ENCODE assay signal across 12 mouse cellular contexts in the genomic region with DNA sequence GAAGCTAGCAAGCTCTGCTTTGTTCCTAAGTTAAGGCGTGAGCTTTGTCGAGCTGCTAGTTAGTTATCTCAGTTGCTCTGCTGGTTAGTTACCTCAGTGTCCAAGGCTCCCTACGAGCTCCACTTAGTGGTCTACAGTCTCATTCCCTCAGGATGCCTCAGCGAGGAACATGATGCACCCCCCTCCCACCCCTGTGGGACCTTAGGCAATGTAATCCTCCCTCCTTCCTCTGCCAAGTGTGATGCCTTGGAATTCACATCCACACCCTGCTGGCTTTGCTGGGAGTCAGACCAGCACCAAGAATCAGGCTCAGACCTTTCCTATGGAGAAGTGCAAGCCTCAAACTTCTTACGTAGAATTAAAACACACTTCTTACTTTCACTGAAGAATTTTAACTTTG.
DNase-seq lines count a peak whose midpoint lies in the region; ATAC-seq and TF ChIP-seq lines count a peak whose summit lies in the region.
"Had no signal": no experiment of that assay in that cellular context is flagged by ENCODE, and none has a peak within 500 bp of the region (broad histone marks: within the 10 kb centered on the region; RNA-seq: fewer than 3 reads in every experiment).

No protein-coding gene starts in this region.

- no peaks in the 10 kb centered on the region for H3K9me3 ChIP-seq in hindbrain, embryonic 10.5 days
- no peaks in the 10 kb centered on the region for H3K9me3 ChIP-seq in hindbrain, embryonic 11.5 days (ENCODE audit: control insufficient read depth, low read length)
- peaks cover 10% of the 10 kb centered on the region for H3K9me3 ChIP-seq in heart, embryonic 13.5 days
- H3K9me3 ChIP-seq in stomach, postnatal 0 days (ENCODE audit: control insufficient read depth, low read length): no peaks in the 10 kb centered on the region
- no peaks in the 10 kb centered on the region for H3K9me3 ChIP-seq in midbrain, embryonic 16.5 days (replicated peaks; ENCODE audit: control insufficient read depth, low read length, poor library complexity, severe bottlenecking)
- H3K9me3 ChIP-seq: forebrain, embryonic 13.5 days had no signal

- H3K27ac ChIP-seq in hindbrain, embryonic 10.5 days: 0 out of 2 replicates have a peak overlapping the region, but pooled peaks have one; percentile 29
- no peak overlapping the region for H3K27ac ChIP-seq in hindbrain, embryonic 11.5 days (ENCODE audit: low read depth, low read length)
- H3K27ac ChIP-seq in thymus, adult 2 months (ENCODE audit: control insufficient read depth, insufficient read depth, low read length): peak overlapping the region; percentile 27; the same call in 1 of the 2 replicates
- H3K27ac ChIP-seq in heart, embryonic 13.5 days (replicated peaks): peak overlapping the region; percentile 33
- H3K27ac ChIP-seq in stomach, postnatal 0 days (replicated peaks): 0 out of 2 replicates have a peak overlapping the region, but pooled peaks have one; percentile 49
- no peak overlapping the region for H3K27ac ChIP-seq in midbrain, embryonic 16.5 days (ENCODE audit: low read length)
- H3K27ac ChIP-seq: forebrain, embryonic 13.5 days; hindbrain, embryonic 14.5 days; macrophage had no signal

- no peak for TF ChIP-seq EP300 in stomach, postnatal 0 days (optimal IDR thresholded peaks at IDR 0.05)

- WGBS in hindbrain, embryonic 10.5 days: 74% methylated on average over 5 of the region's 5 CpGs
- 76% methylated on average over 5 of the region's 5 CpGs for WGBS in hindbrain, embryonic 11.5 days
- 84% methylated on average over 5 of the region's 5 CpGs for WGBS in thymus, adult 2 months
- WGBS in heart, embryonic 13.5 days: 41% methylated on average over 5 of the region's 5 CpGs
- WGBS in stomach, postnatal 0 days: 52% methylated on average over 5 of the region's 5 CpGs
- 79% methylated on average over 5 of the region's 5 CpGs for WGBS in midbrain, embryonic 16.5 days

- H3K4me2 ChIP-seq in hindbrain, embryonic 11.5 days (replicated peaks; ENCODE audit: low read depth, low read length): no peak overlapping the region
- no peak overlapping the region for H3K4me2 ChIP-seq in heart, embryonic 13.5 days
- H3K4me2 ChIP-seq in stomach, postnatal 0 days (replicated peaks; ENCODE audit: low read depth): no peak overlapping the region
- H3K4me2 ChIP-seq in midbrain, embryonic 16.5 days (ENCODE audit: low read length): no peak overlapping the region
- H3K4me2 ChIP-seq: forebrain, embryonic 13.5 days; hindbrain, embryonic 14.5 days; limb, embryonic 12.5 days had no signal

- H3K27me3 ChIP-seq in hindbrain, embryonic 10.5 days (ENCODE audit: insufficient read depth, poor library complexity, severe bottlenecking): no peaks in the 10 kb centered on the region
- no peaks in the 10 kb centered on the region for H3K27me3 ChIP-seq in hindbrain, embryonic 11.5 days (ENCODE audit: control insufficient read depth, insufficient read depth, low read length)
- no peaks in the 10 kb centered on the region for H3K27me3 ChIP-seq in thymus, adult 2 months (ENCODE audit: control insufficient read depth, insufficient read depth, low read length)
- H3K27me3 ChIP-seq in heart, embryonic 13.5 days (replicated peaks): no peaks in the 10 kb centered on the region
- H3K27me3 ChIP-seq in stomach, postnatal 0 days (ENCODE audit: control insufficient read depth, insufficient read depth, low read length): no peaks in the 10 kb centered on the region
- no peaks in the 10 kb centered on the region for H3K27me3 ChIP-seq in midbrain, embryonic 16.5 days (ENCODE audit: control insufficient read depth, insufficient read depth, low read depth, low read length)
- H3K27me3 ChIP-seq: forebrain, embryonic 13.5 days; limb, embryonic 12.5 days had no signal

- no peak for DNase-seq in hindbrain, embryonic 10.5 days (ENCODE audit: low spot score)
- no peak for DNase-seq in hindbrain, embryonic 11.5 days (ENCODE audit: low spot score)
- DNase-seq in thymus, adult 2 months: no peak
- no peak for DNase-seq in thymus, postnatal 0 days (ENCODE audit: low spot score)
- no peak for DNase-seq in stomach, postnatal 0 days (ENCODE audit: low spot score)
- DNase-seq in thymus, postnatal 10 days (ENCODE audit: low spot score in 2 of 2): no peak

- no peak overlapping the region for H3K9ac ChIP-seq in hindbrain, embryonic 11.5 days (ENCODE audit: low read depth, low read length)
- H3K9ac ChIP-seq in heart, embryonic 13.5 days: peak overlapping the region; percentile 24; the same call in 1 of the 2 replicates
- H3K9ac ChIP-seq in stomach, postnatal 0 days (ENCODE audit: low read length): no peak overlapping the region; the same call in 1 of the 2 replicates
- H3K9ac ChIP-seq in midbrain, embryonic 16.5 days (ENCODE audit: low read depth, low read length): no peak overlapping the region
- H3K9ac ChIP-seq: forebrain, embryonic 13.5 days; hindbrain, embryonic 14.5 days; limb, embryonic 12.5 days had no signal

- TF ChIP-seq POLR2A in thymus, adult 2 months (IDR thresholded peaks at IDR 0.05; ENCODE audit: control insufficient read depth, extremely low read depth, insufficient read depth, low read length, poor library complexity): no peak

- H3K4me3 ChIP-seq in hindbrain, embryonic 10.5 days: no peak overlapping the region
- H3K4me3 ChIP-seq in hindbrain, embryonic 11.5 days (ENCODE audit: low read depth, low read length): no peak overlapping the region
- no peak overlapping the region for H3K4me3 ChIP-seq in thymus, adult 2 months (ENCODE audit: control insufficient read depth, insufficient read depth, low read length)
- no peak overlapping the region for H3K4me3 ChIP-seq in heart, embryonic 13.5 days
- H3K4me3 ChIP-seq in stomach, postnatal 0 days (ENCODE audit: low read depth, low read length): no peak overlapping the region
- no peak overlapping the region for H3K4me3 ChIP-seq in midbrain, embryonic 16.5 days (ENCODE audit: low read depth, low read length)
- H3K4me3 ChIP-seq: forebrain, embryonic 13.5 days; limb, embryonic 12.5 days had no signal

- H3K36me3 ChIP-seq in hindbrain, embryonic 10.5 days: peaks cover 6% of the 10 kb centered on the region; the same call in 1 of the 2 replicates
- no peaks in the 10 kb centered on the region for H3K36me3 ChIP-seq in hindbrain, embryonic 11.5 days (ENCODE audit: control insufficient read depth, insufficient read depth, low read length)
- no peaks in the 10 kb centered on the region for H3K36me3 ChIP-seq in thymus, adult 2 months (ENCODE audit: control insufficient read depth, insufficient read depth, low read length)
- peaks cover 11% of the 10 kb centered on the region; the same call in 1 of the 2 replicates for H3K36me3 ChIP-seq in heart, embryonic 13.5 days
- H3K36me3 ChIP-seq in stomach, postnatal 0 days (ENCODE audit: control insufficient read depth, insufficient read depth, low read length): no peaks in the 10 kb centered on the region
- no peaks in the 10 kb centered on the region for H3K36me3 ChIP-seq in midbrain, embryonic 16.5 days (ENCODE audit: control insufficient read depth, insufficient read depth, low read length)

- peaks cover 22% of the 10 kb centered on the region for H3K4me1 ChIP-seq in hindbrain, embryonic 10.5 days (replicated peaks)
- peaks cover 1% of the 10 kb centered on the region; the same call in 1 of the 2 replicates for H3K4me1 ChIP-seq in hindbrain, embryonic 11.5 days (replicated peaks; ENCODE audit: control insufficient read depth, insufficient read depth, low read length)
- peaks cover 10% of the 10 kb centered on the region for H3K4me1 ChIP-seq in thymus, adult 2 months (replicated peaks; ENCODE audit: control insufficient read depth, insufficient read depth, low read length)
- peaks cover 31% of the 10 kb centered on the region for H3K4me1 ChIP-seq in heart, embryonic 13.5 days
- no peaks in the 10 kb centered on the region; the same call in 1 of the 2 replicates for H3K4me1 ChIP-seq in stomach, postnatal 0 days (replicated peaks; ENCODE audit: control insufficient read depth, insufficient read depth)
- peaks cover under 1% of the 10 kb centered on the region for H3K4me1 ChIP-seq in midbrain, embryonic 16.5 days (ENCODE audit: control insufficient read depth, insufficient read depth, low read length)

- TF ChIP-seq CTCF in thymus, adult 2 months (IDR thresholded peaks at IDR 0.05; ENCODE audit: borderline replicate concordance, control insufficient read depth, extremely low read depth, insufficient read depth, low read length, poor library complexity): no peak
- peak; percentile 27 for TF ChIP-seq CTCF in stomach, postnatal 0 days (IDR thresholded peaks at IDR 0.05; ENCODE audit: low read depth)

- ATAC-seq in hindbrain, embryonic 11.5 days (ENCODE audit: low FRiP score): no peak
- no peak for ATAC-seq in heart, embryonic 13.5 days (ENCODE audit: extremely low read depth, insufficient number of reproducible peaks, low FRiP score, low TSS enrichment)
- ATAC-seq in stomach, postnatal 0 days (ENCODE audit: low FRiP score, low TSS enrichment): peak; percentile 35; the same call in 1 of the 2 replicates
- ATAC-seq in midbrain, embryonic 16.5 days: no peak
- ATAC-seq: forebrain, embryonic 13.5 days had no signal

Comparison
In these comparisons a context has a peak if more than half of its experiments do, and no peak if none do; other contexts are left out.
1. H3K27ac ChIP-seq: peak in hindbrain, embryonic 10.5 days (single experiment), thymus, adult 2 months (single experiment), heart, embryonic 13.5 days (single experiment) and stomach, postnatal 0 days (single experiment); none in hindbrain, embryonic 11.5 days (single experiment) and midbrain, embryonic 16.5 days (single experiment).